Mouse (Mus musculus): ENCODE results near the gene Cul4a. TPM values are rescaled to one million over a fixed set of nuclear protein-coding genes. Genes with fewer than 3 reads are reported as not detected.

Cul4a gene
- total and polyA plus RNA-seq, 3 experiments, result 15.6 to 27.0 (median 23.9) TPM

DNA sequence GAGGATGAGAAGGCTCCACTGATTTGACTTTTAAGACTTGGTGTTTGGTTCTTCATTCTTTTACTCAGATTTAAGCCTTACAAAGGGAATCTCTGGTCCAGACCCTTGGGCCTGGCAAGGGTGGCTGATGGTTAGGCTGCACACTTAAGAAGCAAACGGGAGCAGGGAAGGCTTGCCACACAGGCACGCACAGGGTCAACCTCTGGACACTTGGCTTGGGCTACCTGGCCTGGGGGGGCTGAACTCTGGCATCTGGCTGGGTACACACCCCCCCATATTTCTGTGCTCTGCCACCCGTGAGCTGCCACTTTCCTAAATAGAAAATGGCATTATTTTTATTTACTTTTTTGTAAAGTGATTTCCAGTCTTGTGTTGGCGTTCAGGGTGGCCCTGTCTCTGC lies 69.4 kb downstream of the Cul4a start:
- Histone ChIP-seq H3K36me3 (replicated peaks in 1 of 2; ENCODE audit: control insufficient read depth in 1 of 2, insufficient read depth in 1 of 2, low read length in 1 of 2) (peaks cover 61 to 71% of the 10 kb centered on the region in 2 experiments), H3K79me2 (replicated peaks; ENCODE audit: control insufficient read depth, extremely low read depth, insufficient read depth, poor library complexity, severe bottlenecking) (no peaks in the 10 kb centered on the region), H3K9ac (ENCODE audit: insufficient read depth, low read depth) (no peak overlapping the region), H3K4me3 (replicated peaks in 1 of 3; ENCODE audit: low read depth in 2 of 3, low read length in 2 of 3, poor library complexity in 1 of 3) (no peak overlapping the region), H3K4me2 (ENCODE audit: insufficient read depth, low read depth, poor library complexity, severe bottlenecking) (no peak overlapping the region), H3K9me3 (replicated peaks; ENCODE audit: low read length) (no peaks in the 10 kb centered on the region), H3K27ac (ENCODE audit: insufficient read depth, low read depth) (no peak overlapping the region), H3K4me1 (ENCODE audit: control insufficient read depth in 1 of 2, insufficient read depth in 2 of 2) (peaks cover 10 to 13% of the 10 kb centered on the region in 2 experiments), H3K27me3 (replicated peaks) (no peaks in the 10 kb centered on the region)
- dilution Hi-C loops (cut with MboI; ENCODE audit: extremely low pct_ligation_motif_present, extremely low pct_unique_long_range_greater_than_20kb, low sequenced_read_pairs) (no loop called here), in situ Hi-C loops (cut with MboI; ENCODE audit: low pct_ligation_motif_present, low pct_unique_long_range_greater_than_20kb, low sequenced_read_pairs) (no loop called here)
- TF ChIP-seq BHLHE40 (IDR thresholded peaks at IDR 0.05; ENCODE audit: low read depth, low read length) (no peak), POLR2AphosphoS2 (IDR thresholded peaks at IDR 0.05; ENCODE audit: low read depth, low read length) (no peak), ETS1 (conservative IDR thresholded peaks at IDR 0.05; ENCODE audit: low read depth, low read length) (no peak), JUND (conservative IDR thresholded peaks at IDR 0.05; ENCODE audit: low read depth, low read length) (no peak), MAX (IDR thresholded peaks at IDR 0.05; ENCODE audit: low read length) (no peak), HCFC1 (IDR thresholded peaks at IDR 0.05; ENCODE audit: low read depth, low read length) (no peak), CHD2 (IDR thresholded peaks at IDR 0.05; ENCODE audit: low read length) (no peak), RAD21 (IDR thresholded peaks at IDR 0.05; ENCODE audit: low read depth, low read length) (no peak), IRF4 (IDR thresholded peaks at IDR 0.05; ENCODE audit: low read depth, low read length) (no peak), CHD1 (IDR thresholded peaks at IDR 0.05; ENCODE audit: low read depth, low read length) (no peak), USF1 (IDR thresholded peaks at IDR 0.05; ENCODE audit: low read depth, low read length) (no peak), EP300 (IDR thresholded peaks at IDR 0.05; ENCODE audit: low read length) (no peak), TBP (conservative IDR thresholded peaks at IDR 0.05; ENCODE audit: low read depth, low read length) (no peak)
- DNase-seq (ENCODE audit: extremely low read depth), result no peak

DNA sequence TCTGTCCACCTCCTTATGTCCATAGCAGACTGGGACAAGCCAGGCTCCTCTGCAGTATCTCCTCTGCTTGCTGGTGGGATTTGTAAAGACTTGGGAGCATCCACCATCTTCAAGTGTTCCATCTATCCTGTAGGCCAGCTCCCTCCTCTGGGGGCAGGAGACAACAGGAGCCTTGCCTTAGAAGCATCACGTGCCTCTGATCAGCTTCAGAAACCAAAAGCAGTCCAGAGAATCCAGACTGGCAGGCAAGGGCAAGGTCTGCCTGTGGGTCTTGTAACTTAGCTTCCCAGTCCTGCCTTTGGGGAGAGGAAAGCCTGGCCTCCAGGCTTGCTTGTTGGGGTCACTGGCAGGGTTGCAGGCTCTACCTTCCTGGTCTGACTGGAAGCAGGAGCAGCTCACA lies 70.2 kb downstream of the Cul4a start:
- in situ Hi-C loops (cut with MboI; ENCODE audit: low pct_ligation_motif_present, low pct_unique_long_range_greater_than_20kb, low sequenced_read_pairs) (no loop called here), dilution Hi-C loops (cut with MboI; ENCODE audit: extremely low pct_ligation_motif_present, extremely low pct_unique_long_range_greater_than_20kb, low sequenced_read_pairs) (no loop called here)
- no peak overlapping the region for H3K27ac ChIP-seq (ENCODE audit: insufficient read depth, low read depth)
- H3K4me1 ChIP-seq (ENCODE audit: control insufficient read depth in 1 of 2, insufficient read depth in 2 of 2), result peaks cover 7 to 14% of the 10 kb centered on the region in 2 experiments; a peak in 3 of 4 replicates
- H3K9ac ChIP-seq (ENCODE audit: insufficient read depth, low read depth), result no peak overlapping the region
- H3K4me3 ChIP-seq (replicated peaks in 1 of 3; ENCODE audit: low read depth in 2 of 3, low read length in 2 of 3, poor library complexity in 1 of 3), result no peak overlapping the region
- no peaks in the 10 kb centered on the region for H3K9me3 ChIP-seq (replicated peaks; ENCODE audit: low read length)
- TF ChIP-seq IRF4 (IDR thresholded peaks at IDR 0.05; ENCODE audit: low read depth, low read length), result no peak
- peaks cover 55 to 66% of the 10 kb centered on the region in 2 experiments for H3K36me3 ChIP-seq (replicated peaks in 1 of 2; ENCODE audit: control insufficient read depth in 1 of 2, insufficient read depth in 1 of 2, low read length in 1 of 2)
- peaks cover 3% of the 10 kb centered on the region for H3K27me3 ChIP-seq (replicated peaks)
- no peak for DNase-seq (ENCODE audit: extremely low read depth)
- H3K79me2 ChIP-seq (replicated peaks; ENCODE audit: control insufficient read depth, extremely low read depth, insufficient read depth, poor library complexity, severe bottlenecking), result no peaks in the 10 kb centered on the region
- H3K4me2 ChIP-seq (ENCODE audit: insufficient read depth, low read depth, poor library complexity, severe bottlenecking), result no peak overlapping the region

DNA sequence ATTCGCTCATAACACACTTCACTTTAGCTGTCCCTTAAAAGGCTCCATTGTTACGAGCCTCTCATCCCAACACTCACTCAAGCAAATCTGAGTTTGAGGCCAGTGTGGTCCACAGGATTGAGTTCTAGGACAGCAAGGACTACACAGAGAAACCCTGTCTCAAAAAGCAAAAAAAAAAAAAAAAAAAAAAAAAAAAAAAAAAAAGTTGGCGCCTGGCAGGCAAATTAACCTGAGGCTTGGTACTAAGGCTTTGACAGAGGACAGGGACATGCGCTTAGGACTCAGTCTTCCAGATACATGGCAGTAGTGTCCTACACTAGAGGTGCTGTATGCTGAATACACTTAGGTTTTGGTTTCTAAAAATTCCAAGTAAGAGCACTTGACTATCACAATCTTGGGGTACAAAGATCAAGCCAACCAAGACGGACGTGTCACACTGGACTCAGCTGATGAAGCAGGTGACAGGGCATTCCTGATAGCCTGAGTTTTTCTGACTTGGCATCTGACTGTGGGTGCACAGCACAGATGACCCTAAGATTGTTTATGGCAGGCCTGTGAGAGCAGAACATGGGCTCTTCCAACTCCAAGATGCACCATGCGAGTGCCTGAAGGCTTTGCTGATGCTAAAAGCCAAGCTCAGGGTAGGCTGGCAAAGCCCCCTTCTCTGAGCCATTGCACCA lies 71.9 kb downstream of the Cul4a start:
- no peak overlapping the region for H3K4me3 ChIP-seq (replicated peaks in 1 of 3; ENCODE audit: low read depth in 2 of 3, low read length in 2 of 3, poor library complexity in 1 of 3)
- in situ Hi-C loops (cut with MboI; ENCODE audit: low pct_ligation_motif_present, low pct_unique_long_range_greater_than_20kb, low sequenced_read_pairs), result no loop called here
- TF ChIP-seq RCOR1 (conservative IDR thresholded peaks at IDR 0.05; ENCODE audit: low read depth, low read length), result no peak
- no peak for TF ChIP-seq CHD2 (IDR thresholded peaks at IDR 0.05; ENCODE audit: low read length)
- TF ChIP-seq ZNF384 (IDR thresholded peaks at IDR 0.05; ENCODE audit: low read depth, low read length), result peak; percentile 80
- H3K4me2 ChIP-seq (ENCODE audit: insufficient read depth, low read depth, poor library complexity, severe bottlenecking), result no peak overlapping the region
- dilution Hi-C loops (cut with MboI; ENCODE audit: extremely low pct_ligation_motif_present, extremely low pct_unique_long_range_greater_than_20kb, low sequenced_read_pairs), result no loop called here
- no peak for DNase-seq (ENCODE audit: extremely low read depth)
- peaks cover 40 to 49% of the 10 kb centered on the region in 2 experiments for H3K36me3 ChIP-seq (replicated peaks in 1 of 2; ENCODE audit: control insufficient read depth in 1 of 2, insufficient read depth in 1 of 2, low read length in 1 of 2)
- H3K79me2 ChIP-seq (replicated peaks; ENCODE audit: control insufficient read depth, extremely low read depth, insufficient read depth, poor library complexity, severe bottlenecking), result no peaks in the 10 kb centered on the region
- peaks cover 18% of the 10 kb centered on the region for H3K27me3 ChIP-seq (replicated peaks)
- no peaks in the 10 kb centered on the region for H3K9me3 ChIP-seq (replicated peaks; ENCODE audit: low read length)
- no peak overlapping the region for H3K9ac ChIP-seq (ENCODE audit: insufficient read depth, low read depth)
- no peak overlapping the region for H3K27ac ChIP-seq (ENCODE audit: insufficient read depth, low read depth)
- peaks cover 7 to 14% of the 10 kb centered on the region in 2 experiments; a peak in 3 of 4 replicates for H3K4me1 ChIP-seq (ENCODE audit: control insufficient read depth in 1 of 2, insufficient read depth in 2 of 2)

Measured in CH12.LX (cell line).